Mouse (Mus musculus) gastrocnemius, postnatal 25 days (tissue): ENCODE measurements around the gene Car11. TPM values are rescaled to one million over a fixed set of nuclear protein-coding genes. Genes with fewer than 3 reads are reported as not detected.

Source experiments
- DNase-seq: peaks from one replicate; pipeline ENCODE4 v3.0.0; 2022
- total RNA-seq, 2 experiments: library from RNA; stranded (reverse); gene quantifications; 1 replicate in 1 of 2; 2 replicates in 1 of 2; pipeline ENCODE4 v1.2.3; 2021

Gene Car11
- total RNA-seq, 2 experiments from 2014 or later = 4.9 to 11.2 TPM

- no peak for DNase-seq
Measured at GRCm38 (mm10) chr7:45710477-45711191, 11.0 kb downstream of the Car11 start.

DNA sequence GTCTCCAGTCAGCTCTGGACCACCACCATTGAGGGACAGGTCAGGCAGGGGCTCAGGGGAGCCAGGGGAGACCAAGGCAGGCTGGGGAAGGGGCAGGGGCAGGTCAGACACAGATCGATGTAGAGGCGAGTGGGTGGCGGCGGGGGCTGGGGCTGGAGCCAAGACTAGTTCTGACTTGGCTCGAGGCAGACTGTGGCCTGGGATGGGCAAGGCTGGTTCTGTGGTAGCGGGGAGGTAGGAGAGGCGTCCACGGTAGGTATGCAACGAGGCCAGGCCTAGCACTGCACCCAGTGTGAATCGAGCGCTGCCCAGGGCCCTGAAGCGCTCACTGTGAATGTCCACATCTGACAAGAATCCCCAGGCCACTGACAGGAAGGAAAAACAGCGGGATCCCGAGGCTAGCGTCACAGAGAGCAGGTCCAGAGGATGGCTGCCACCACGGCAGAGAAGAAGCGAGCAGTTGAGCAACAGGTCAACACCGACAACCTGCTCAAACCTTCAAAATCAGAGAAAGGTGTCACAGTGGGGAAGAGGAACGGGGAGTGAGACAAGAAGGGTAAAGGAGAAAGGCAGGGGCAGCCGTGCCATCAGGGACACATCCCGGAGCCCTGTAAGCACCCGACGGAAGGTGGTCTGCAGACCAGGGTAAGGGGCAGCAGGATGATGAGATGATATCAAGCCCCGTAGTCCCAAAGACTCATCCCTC lies 11.8 kb downstream of the Car11 start:
- peak; percentile 49 for DNase-seq

DNA sequence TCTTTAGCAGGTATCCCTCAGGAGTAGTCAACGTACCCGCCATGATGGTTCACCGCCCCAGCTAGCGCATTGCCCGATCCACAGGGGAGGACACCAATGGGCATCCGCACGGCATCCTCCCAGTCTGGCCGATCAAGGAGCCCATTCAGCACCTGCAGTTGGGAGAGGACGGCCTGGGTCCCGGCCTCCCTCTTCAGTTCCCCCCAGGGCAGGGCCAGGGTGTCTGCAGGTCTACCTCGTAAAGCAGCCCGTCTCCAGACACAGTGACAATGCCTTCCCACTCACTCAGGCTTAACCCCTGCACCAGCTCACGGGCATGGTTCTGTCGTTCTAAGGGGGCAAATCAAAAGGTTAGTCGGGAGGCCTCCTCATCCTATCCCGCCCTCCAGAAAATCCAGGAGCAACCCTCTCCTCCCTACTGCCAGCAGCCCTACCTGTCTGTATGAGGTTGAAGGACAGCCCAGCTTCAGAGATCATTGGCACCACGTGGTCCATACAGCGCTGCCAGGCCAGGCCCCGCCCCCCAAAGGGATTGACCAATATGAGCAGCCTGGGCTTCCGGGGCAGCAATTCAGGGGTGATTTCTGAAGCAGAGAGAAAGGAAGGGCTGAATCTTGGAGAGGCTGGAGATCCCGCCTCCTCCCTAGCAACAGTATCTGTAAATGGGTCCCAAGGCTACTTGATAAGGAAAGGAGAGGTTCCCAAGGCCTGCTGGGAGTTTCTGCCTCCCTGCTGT lies 12.5 kb downstream of the Car11 start:
- DNase-seq = peak; percentile 68

- DNase-seq = no peak
Measured at GRCm38 (mm10) chr7:45713396-45713795, 13.8 kb downstream of the Car11 start.

GRCm38 (mm10) chr7:45713881-45714520 lies 14.4 kb downstream of the Car11 start:
- no peak for DNase-seq

DNA sequence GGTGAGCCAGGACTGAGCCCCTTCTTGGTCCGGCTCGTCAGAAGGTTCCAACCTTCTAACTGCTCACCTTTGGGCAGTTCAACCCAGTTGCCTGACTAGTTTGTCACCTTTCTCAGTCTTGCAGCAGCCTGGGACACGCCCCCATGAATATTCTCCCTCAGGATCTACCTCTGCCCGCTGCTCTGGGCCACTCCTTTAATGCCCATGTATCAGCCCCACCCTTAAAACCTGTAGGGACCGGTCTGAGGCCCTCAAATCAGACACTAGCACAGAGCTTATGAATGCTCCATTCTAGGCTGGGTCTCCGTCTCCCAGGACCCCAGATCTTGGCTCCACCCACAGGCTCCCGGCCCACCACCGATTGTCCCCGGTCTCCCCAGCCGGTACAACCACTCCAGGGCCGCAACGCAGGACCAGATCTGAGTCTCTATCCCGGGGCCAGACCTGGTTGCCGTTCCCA lies 15.0 kb downstream of the Car11 start:
- no peak for DNase-seq

DNA sequence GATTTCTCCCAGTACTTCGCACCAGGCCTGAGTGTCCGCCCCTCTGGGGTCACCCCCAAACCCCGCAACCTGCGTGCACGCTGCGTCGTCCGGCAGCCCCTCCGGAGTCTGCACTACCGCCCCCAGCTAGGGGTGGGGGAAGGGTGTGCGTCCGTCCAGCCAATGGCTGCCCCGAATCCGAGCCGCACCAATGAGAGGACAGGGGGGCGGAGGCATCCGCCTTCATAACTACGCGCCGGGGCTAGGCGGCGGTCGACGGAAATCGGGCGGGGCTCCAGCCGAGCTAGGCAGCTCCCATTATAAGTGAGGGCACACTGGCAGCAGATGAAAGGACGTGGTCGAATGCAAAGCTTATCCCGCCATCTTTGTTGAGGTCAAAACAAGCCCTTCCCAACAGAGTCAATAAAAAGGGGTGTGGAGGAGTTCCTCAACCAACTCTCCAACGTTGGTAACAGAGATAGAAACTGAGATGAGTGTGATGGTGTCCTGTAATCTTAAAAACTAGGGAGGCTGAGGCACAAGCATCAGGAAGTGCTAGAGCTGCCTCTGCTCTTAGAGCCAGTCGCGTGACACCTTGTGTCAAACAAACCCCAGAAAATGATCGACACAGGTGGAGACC lies 15.6 kb downstream of the Car11 start, which contains the start of gene Rpl18:
Gene Rpl18, plus strand, starts transcription at position 368 of the 619 bp plus-strand sequence.
- DNase-seq = peak; percentile 98

- no peak for DNase-seq
Measured at GRCm38 (mm10) chr7:45715741-45716459, 16.3 kb downstream of the Car11 start.

DNA sequence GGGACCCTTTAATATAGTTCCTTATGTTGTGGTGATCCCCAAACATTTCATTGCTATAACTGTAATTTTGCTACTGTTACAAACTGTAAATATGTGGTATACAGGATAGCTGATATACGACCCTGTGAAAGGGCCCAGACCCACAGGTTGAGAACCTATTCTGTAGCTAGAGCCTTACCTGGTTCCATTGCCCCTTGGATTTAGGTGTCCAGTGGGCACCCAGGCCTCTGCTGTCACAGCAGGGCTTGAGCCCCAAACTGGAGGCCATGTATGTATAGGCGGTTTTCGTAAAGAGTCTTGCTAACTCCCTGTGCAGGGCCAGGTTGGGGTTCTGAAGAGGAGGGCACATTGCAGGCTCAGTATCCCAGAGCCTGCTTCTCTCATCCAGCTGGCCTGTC lies 16.8 kb downstream of the Car11 start:
- DNase-seq = no peak

- DNase-seq = no peak
Measured at GRCm38 (mm10) chr7:45716952-45717917, 17.6 kb downstream of the Car11 start.

- DNase-seq = peak; percentile 97
Measured at GRCm38 (mm10) chr7:45717918-45718297, 18.3 kb downstream of the Car11 start, which contains the start of gene Sphk2. Gene Sphk2 (minus strand): TSS chr7:45718002.

GRCm38 (mm10) chr7:45718331-45718730 lies 18.7 kb downstream of the Car11 start:
- no peak for DNase-seq

DNA sequence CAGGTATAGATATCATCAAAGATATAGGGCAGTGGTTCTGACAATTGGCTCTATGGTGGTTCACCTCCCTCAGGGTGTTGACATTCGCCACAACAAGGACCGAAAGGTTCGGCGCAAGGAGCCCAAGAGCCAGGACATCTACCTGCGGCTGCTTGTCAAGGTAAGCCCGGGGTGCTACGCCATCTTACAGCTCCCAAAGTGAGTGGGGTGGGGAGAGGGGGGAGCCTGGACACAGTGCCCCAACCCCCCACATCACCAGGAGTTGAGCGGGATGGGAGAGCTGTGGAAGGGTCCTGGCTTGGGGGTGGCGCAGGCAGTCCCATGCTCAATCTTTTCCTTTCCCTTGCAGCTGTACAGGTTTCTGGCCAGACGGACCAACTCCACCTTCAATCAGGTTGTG lies 19.5 kb downstream of the Car11 start:
- no peak for DNase-seq

GRCm38 (mm10) chr7:45719738-45720412 lies 20.2 kb downstream of the Car11 start:
- DNase-seq = no peak

DNA sequence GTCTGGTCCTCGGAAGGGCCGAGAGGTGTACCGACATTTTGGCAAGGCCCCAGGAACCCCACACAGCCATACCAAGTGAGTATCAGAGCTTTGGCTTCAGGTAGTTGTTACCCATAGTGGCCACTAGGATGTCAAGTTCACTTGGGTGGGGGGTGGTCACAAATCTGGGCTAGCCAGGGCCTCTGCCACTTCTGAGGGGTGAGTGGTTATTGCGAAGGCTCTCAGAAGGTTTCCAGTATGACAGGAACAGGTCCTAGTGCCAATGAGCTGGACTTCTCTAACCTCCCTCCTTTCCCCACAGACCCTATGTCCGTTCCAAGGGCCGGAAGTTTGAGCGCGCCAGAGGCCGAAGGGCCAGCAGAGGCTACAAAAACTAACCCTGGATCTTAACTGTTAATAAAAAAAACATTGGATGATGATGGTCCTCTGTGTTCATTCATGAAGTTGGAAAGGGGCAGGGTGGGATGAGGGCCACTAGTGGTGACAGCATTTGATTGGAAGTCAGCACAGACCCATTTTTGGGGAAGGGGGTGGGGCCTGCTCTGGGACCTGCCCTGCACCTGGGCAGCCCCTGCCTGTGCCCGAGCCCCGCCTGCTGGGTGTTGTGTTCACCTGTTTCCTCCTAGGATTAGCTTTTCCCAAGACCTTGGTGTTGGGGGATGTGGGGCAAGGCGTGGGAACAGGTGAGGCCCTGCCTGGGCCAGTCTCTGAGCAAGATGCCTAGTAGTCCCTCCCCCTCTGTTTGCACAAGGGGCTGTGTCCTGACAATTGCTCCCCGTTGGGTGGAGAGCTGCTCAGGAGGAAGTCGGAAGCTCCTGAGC lies 21.0 kb downstream of the Car11 start, which contains the start of gene Fam83e:
Gene Fam83e, plus strand, starts transcription at position 800 of the 821 bp plus-strand sequence.
- no peak for DNase-seq

DNA sequence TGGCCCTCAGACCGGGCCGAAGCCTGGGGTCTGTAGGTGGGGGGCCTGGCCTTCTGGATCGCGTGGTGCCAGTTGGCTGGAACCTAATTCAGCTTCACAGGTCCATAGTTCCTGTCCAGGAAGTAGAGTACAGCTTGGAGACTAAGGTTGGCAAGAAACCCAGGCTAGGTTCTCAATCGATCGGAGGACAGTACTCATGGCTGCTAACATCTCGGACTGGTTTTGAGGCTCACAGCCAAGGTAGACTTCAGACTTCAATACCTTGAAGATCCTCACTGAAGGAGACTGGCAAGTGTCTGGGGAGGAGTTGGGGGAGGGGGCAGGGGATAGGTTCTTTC lies 21.6 kb downstream of the Car11 start:
- no peak for DNase-seq

- DNase-seq = no peak
Measured at GRCm38 (mm10) chr7:45721642-45722347, 22.2 kb downstream of the Car11 start.

- DNase-seq = no peak
Measured at GRCm38 (mm10) chr7:45722348-45722713, 22.7 kb downstream of the Car11 start.
